Mouse (Mus musculus) left cerebral cortex, adult 18-20 months (tissue): ENCODE data around the gene Wdr11. TPM values are rescaled to one million over a fixed set of nuclear protein-coding genes. Genes with fewer than 3 reads are reported as not detected.

Experiments
- DNase-seq, 2 experiments: peaks; one replicate each; pipeline ENCODE4 v3.0.0; 2021 to 2022; ENCODE audit warnings: low spot score in 2 of 2, mixed read lengths in 1 of 2
- long read RNA-seq, 2 experiments: library from polyadenylated mRNA; stranded (forward); transcript quantifications; one replicate each; pipeline ENCODE4 v2.0.0; 2021
- total RNA-seq, 2 experiments: library from RNA; stranded (reverse); gene quantifications; 2 replicates each; pipeline ENCODE4 v1.2.3; 2021

Wdr11 gene
- 10 to 100 TPM; 39.9 to 41.6 TPM for total RNA-seq
- long read RNA-seq, experiment 1, full-length matches to known transcripts: 17 of 26 reads
- long read RNA-seq, experiment 1, partial matches to known transcripts: 2 of 26 reads
- long read RNA-seq, experiment 1, other reads (novel, unspliced or antisense): 7 of 26 reads
- long read RNA-seq, experiment 2, full-length matches to known transcripts: 21 of 32 reads
- long read RNA-seq, experiment 2, partial matches to known transcripts: 5 of 32 reads
- long read RNA-seq, experiment 2, other reads (novel, unspliced or antisense): 6 of 32 reads

GRCm38 (mm10) chr7:129591371-129592131 is at the start of gene Wdr11:
Wdr11 (plus strand) TSS chr7:129591863.
- peak; percentile 70 to 83 for DNase-seq

- no peak for DNase-seq
Measured at GRCm38 (mm10) chr7:129567541-129567940, 24.1 kb upstream of the Wdr11 start.

- DNase-seq: no peak
Measured at GRCm38 (mm10) chr7:129568338-129568737, 23.3 kb upstream of the Wdr11 start.

GRCm38 (mm10) chr7:129574471-129574870 is 17.2 kb upstream of the Wdr11 start:
- no peak for DNase-seq

GRCm38 (mm10) chr7:129575110-129575784 is 16.4 kb upstream of the Wdr11 start:
- no peak for DNase-seq

- DNase-seq: no peak
Measured at GRCm38 (mm10) chr7:129592132-129592745, 576 bp downstream of the Wdr11 start.

- no peak for DNase-seq
Measured at GRCm38 (mm10) chr7:129597186-129597585, 5.5 kb downstream of the Wdr11 start.

- no peak for DNase-seq
Measured at GRCm38 (mm10) chr7:129606291-129606690, 14.6 kb downstream of the Wdr11 start.

- DNase-seq: no peak
Measured at GRCm38 (mm10) chr7:129621141-129621540, 29.5 kb downstream of the Wdr11 start.

GRCm38 (mm10) chr7:129630351-129630750 is 38.7 kb downstream of the Wdr11 start:
- no peak for DNase-seq

- peak in 1 of 2 experiments; percentile 16 for DNase-seq
Measured at GRCm38 (mm10) chr7:129631453-129631852, 39.8 kb downstream of the Wdr11 start.

- no peak for DNase-seq
Measured at GRCm38 (mm10) chr7:129635898-129636640, 44.4 kb downstream of the Wdr11 start.

- no peak for DNase-seq
Measured at GRCm38 (mm10) chr7:129636992-129637391, 45.3 kb downstream of the Wdr11 start.

GRCm38 (mm10) chr7:129637906-129638475 is 46.3 kb downstream of the Wdr11 start:
- no peak for DNase-seq

- no peak for DNase-seq
Measured at GRCm38 (mm10) chr7:129639006-129639405, 47.3 kb downstream of the Wdr11 start.

- no peak for DNase-seq
Measured at GRCm38 (mm10) chr7:129639833-129640232, 48.2 kb downstream of the Wdr11 start.

GRCm38 (mm10) chr7:129643290-129643689 is 51.6 kb downstream of the Wdr11 start:
- no peak for DNase-seq

GRCm38 (mm10) chr7:129647798-129648197 is 56.1 kb downstream of the Wdr11 start:
- no peak for DNase-seq

GRCm38 (mm10) chr7:129648938-129649337 is 57.3 kb downstream of the Wdr11 start:
- DNase-seq: peak; percentile 90 to 95

- no peak for DNase-seq
Measured at GRCm38 (mm10) chr7:129650717-129651116, 59.1 kb downstream of the Wdr11 start.
